Mouse (Mus musculus) B cell, adult 67 days (primary cell): ENCODE measurements around the gene Mrpl19. TPM values are rescaled to one million over a fixed set of nuclear protein-coding genes. Genes with fewer than 3 reads are reported as not detected.

Experiments
- total RNA-seq, 2 experiments: library from RNA; stranded (reverse); gene quantifications; 4 replicates each; pipeline ENCODE4 v1.2.4; 2023

Mrpl19 gene
- 10 to 100 TPM; 26.0 to 30.5 TPM for total RNA-seq

GRCm38 (mm10) chr6:81965296-81966067 is at the start of gene Mrpl19:
Mrpl19 (minus strand) TSS chr6:81965958.

DNA sequence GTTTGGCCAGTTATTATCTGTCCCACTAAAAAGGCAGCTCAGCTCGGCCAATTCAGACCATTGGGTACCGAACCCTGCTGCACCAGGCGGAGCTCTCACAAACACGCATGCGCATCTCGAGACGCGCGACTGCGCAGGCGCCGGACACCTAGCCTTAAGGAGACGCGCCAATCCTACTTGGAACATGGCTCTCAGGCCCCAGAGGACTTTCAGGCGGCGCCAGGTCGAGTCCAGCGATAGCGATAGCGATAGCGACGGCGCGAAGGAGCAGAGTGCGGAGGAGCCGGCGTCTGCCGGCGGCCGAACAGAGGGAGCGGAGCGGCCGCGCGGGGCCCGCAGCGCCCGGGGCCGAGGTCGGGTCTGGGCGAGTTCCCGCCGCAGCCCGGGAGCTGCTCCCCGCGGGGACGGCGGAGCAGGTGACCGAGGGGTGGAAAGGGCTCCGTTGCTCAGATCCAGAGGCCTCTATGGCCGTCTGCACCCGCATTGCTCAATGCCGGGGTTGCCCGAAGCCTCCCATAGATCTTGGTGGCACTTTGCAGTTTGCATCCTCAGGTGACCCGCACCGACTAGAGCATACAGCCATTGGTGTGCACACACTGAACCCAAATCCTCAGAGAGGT is 42.1 kb downstream of the Mrpl19 start, which contains the start of gene Gcfc2:
Gene Gcfc2, plus strand, starts transcription at position 147 of the 620 bp plus-strand sequence.

Other genes starting within 250 kb of the Mrpl19 start
- 10 to 100 TPM; 25.2 to 29.6 TPM for gene Gcfc2, start 42.3 kb downstream of the Mrpl19 start, total RNA-seq
- not detected for gene Eva1a, start 75.1 kb upstream of the Mrpl19 start, total RNA-seq